Mouse (Mus musculus): Measurements from ENCODE around the gene Cpne9.

Cpne9 gene

GRCm38 (mm10) chr6:113282101-113282802 is at the start of gene Cpne9:
Gene Cpne9, plus strand, starts transcription at chr6:113282307.
- peak; percentile 83 for DNase-seq

DNA sequence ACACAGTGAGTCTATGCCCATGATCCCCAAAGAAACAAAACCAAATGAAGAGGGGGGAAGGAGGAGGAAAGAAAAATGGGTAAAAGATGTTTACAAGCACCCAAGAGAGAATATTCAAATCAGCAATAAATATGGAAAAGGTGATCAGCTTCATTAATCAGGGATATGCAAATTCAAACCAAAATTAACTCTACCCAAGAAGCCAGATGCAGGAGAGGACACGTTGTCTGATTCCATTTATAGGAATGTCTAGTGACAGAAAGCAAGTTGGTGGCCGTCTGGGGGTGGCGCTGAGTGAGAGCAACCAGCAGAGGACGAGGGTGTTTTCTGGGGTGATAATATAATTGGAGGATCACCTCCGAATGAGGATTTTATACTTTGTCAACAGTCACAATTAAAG is 47.0 kb upstream of the Cpne9 start:
- no peak for DNase-seq

GRCm38 (mm10) chr6:113237542-113238270 is 44.4 kb upstream of the Cpne9 start, which contains the start of gene Mtmr14:
Gene Mtmr14, plus strand, starts transcription at chr6:113237843.
- DNase-seq: peak; percentile 99

DNA sequence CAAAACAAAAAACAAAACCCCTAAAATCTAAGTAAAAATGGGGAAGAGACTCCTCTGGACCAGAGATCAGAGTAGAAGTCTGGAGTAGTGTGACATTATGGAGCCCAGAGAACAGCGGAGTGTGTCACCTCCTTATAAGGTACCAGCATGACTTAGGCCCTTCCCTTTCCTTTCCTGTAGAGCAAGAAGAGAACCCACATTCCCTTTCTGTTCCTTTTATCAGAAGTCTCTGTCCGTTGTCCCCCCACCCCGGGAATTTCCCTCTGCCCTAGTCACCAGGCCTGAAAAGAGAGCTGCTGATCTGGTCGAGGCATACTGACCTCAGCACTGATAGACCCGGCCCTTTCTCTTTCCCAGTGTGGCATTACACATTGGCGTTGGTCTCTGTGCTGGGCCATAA is 43.7 kb upstream of the Cpne9 start:
- DNase-seq: no peak

GRCm38 (mm10) chr6:113242753-113243152 is 39.4 kb upstream of the Cpne9 start:
- no peak for DNase-seq

GRCm38 (mm10) chr6:113245585-113245984 is 36.5 kb upstream of the Cpne9 start:
- DNase-seq: no peak

GRCm38 (mm10) chr6:113250786-113251185 is 31.3 kb upstream of the Cpne9 start:
- DNase-seq: no peak

DNA sequence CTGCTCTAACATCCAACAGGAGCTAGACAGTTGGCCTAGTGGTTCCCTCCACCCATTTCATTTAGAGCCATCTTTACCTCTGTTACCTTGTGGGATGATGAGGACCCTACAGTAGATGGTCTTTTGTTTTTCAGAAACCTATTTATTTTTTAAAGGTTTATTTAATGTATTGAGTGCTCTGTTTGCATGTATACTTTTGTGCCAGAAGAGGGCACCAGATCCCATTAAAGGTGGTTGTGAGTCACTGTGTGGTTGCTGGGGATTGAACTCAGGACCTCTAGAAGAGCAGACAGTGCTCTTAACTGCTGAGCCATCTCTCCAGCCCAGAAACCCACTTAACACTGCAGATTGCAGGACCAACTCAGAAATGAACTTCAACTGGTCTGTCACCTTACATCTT is 30.2 kb upstream of the Cpne9 start:
- DNase-seq: no peak

GRCm38 (mm10) chr6:113254899-113255298 is 27.2 kb upstream of the Cpne9 start:
- no peak for DNase-seq

DNA sequence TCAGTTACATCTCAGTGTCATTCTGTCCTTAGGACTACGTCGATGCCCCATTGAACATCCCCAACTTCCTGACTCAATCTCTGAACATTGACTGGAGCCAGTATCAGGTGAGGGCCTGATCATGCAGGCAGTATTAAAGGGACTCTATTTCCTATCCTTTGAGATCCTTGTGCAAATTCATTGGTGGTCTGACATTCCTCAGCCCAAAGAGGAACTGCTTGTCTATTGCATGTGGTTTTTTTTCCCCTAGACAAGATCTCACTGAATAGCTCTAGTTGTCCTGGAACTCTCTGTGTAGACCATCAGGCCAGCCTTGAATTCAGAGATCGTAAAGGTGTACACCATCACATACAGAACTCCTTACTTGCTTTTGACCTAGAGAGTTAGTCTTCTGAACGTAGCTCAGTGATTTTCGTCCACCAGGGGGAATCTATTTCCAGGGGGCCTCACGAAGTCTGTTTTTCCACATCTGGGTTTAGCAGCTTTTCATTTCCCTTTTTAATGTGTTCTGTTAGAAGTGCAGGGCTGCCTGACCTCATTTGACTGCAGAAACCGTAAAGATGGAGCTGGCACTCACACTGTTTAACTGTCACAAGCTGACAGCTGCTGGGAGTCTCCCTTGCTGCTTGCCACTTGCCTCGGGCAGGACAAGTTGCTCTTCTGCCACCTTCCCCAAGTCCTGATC is 20.8 kb upstream of the Cpne9 start:
- no peak for DNase-seq

GRCm38 (mm10) chr6:113263531-113263930 is 18.6 kb upstream of the Cpne9 start:
- no peak for DNase-seq

DNA sequence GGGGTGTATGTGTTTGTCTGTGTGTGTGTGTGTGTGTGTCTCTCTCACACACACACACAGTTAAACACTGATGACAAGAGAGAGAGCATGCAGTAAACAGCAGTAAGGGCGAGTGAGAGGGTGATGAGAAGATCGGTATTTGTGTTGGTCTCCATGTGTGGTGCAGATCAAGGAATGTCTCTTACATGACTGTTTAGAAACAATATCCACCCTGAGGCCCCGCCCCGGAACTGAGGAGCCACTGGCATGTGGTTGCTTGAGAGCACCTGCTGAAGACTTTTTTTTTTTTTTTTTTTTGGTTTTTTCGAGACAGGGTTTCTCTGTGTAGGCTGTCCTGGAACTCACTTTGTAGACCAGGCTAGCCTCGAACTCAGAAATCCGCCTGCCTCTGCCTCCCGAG is 17.7 kb upstream of the Cpne9 start:
- no peak for DNase-seq

DNA sequence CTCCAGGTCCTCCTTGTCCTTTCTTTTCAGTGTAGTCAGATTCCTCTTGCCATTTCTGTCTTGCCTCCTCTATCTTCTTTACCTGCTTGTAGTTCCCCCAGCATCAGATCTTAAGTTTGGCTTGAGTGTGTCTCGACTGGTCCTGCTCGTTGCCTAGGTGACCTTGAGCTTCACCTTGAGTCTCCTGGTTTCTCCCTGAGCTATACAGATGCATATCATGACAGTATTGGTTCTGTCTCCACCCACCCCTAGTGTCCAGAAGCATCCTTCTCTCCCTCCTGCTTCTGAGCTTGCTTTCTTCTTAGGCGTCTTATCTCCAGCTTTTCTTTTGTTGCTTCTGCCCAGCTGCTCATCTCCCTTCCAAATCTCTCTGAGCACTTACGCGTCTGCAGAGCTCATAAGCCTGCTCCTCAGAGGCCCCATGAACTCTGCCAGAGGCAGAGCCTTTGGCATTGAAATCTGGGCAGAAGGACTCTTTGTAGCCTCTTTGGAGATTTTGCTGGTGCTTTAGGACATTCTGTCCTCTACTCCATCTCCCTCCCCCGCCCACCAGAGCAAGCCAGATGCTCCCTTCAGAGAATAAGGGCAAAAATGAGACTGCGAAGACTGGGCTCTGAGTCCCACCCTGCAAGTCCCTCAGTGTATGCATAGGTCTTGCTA is 15.0 kb upstream of the Cpne9 start:
- no peak for DNase-seq

- DNase-seq: no peak
Observed at GRCm38 (mm10) chr6:113267988-113268387, 14.1 kb upstream of the Cpne9 start.

DNA sequence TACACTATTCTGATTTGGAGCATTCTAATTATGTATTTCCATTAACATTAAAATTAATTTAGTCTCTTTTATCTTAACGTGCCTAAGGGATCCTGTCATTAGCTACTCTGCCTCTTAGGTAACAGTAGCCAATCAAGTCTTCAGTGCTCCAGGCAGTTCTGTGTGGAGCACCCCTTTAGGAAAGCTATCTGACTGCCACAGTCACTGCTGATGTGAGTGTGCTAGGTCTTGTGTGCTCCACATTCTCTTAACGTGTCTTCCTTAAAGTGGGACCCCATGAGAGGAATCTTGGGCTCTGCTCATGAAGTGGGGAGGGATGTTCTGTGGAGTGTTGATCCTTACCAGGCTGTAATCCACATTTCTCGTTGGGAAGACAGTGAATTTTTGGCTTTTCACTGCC is 9.7 kb upstream of the Cpne9 start:
- DNase-seq: no peak

DNA sequence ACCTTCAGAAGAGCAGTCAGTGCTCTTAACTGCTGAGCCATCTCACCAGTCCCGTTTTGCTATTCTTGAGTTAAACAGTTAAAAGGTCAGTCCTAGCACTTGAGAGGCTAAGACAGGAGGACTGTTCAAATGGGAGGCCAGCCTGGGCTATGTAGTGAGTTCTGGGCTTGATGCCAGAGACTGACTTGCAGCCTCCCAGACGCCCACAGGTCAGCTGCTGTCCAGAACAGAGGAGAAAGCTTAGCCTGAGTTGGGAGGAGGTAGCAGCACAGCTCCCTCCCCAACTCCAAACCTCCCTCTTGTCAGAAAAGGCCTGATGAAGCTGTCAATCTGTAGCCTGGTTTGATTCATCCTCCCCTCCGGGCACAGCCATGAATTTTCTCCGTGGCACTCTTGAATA is 5.3 kb upstream of the Cpne9 start:
- no peak for DNase-seq

DNA sequence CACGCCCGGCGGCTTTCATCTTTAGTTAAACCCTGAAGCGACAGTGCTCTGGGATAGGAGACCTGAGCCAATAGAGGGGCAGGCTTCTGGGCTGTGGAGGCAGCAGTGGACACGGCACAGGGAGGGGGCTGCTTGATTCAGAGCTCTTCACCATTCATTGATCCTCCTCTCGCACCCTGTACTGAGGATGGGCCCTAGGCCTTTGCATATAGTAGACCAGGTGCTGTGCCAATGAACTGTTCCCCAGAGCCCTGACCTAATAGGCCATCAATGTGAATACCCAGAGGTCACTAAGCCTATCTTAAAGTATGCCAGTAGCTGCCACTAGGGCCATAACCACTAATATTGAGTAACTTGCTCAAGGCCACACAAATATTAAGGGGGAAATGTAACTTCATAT is 431 bp upstream of the Cpne9 start:
- no peak for DNase-seq

DNA sequence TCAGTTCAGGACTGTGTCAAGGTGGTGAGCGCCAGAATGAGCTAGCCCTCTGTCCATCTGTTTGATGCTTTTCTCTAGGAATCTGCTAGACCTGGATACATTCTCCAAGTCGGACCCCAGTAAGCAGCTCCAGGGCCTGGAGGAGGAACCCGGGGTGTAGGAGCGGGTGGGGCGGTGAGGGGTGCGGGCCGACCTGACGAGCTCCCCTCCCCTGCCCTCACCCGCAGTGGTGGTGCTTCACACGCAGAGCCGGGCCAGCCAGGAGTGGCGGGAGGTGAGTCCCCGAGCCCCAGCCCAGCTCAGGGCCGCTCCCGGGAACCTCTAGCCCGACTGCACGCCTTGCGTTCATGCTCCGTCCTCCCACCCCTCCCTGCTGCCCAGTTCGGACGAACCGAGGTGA is 862 bp downstream of the Cpne9 start:
- no peak for DNase-seq

DNA sequence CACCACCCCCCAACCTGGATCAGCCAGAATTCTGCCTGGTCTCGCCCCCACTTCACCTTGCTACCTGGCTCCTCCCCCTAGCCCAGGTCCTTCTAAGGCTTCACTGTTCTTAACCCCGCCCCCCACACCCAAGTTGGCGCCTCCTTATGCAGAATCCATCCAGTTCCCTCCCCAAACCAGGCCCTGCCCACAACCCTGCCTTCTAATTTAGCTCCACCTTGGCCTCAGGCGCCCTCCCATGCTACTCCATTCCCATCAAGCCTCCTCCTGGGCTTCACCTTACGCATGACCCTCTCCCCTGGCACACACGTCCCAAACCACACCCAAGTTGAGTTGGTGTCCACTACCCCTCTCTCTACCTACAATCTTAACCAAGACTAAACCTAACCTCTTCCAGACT is 1.4 kb downstream of the Cpne9 start:
- peak; percentile 6 for DNase-seq

DNA sequence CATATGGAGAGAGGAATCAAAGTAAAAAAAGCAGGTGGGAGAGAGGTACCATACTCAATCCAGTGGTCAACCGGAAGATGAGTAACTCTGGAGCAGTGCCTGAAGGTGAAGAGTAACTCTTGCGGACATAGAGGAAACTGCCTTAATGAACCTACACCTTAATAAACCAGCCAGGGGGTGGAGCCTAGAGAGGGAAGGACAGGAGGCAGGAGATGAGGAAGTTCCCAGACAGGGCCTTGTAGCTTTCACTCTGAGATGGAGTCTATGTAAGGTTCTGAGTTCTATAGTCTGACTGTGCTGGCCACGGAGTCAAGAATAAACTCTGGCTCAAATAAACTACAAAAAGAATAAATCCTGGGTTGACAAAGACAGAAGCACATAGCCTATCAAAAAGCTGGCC is 2.8 kb downstream of the Cpne9 start:
- DNase-seq: no peak

- no peak for DNase-seq
Observed at GRCm38 (mm10) chr6:113286316-113286715, 4.2 kb downstream of the Cpne9 start.

DNA sequence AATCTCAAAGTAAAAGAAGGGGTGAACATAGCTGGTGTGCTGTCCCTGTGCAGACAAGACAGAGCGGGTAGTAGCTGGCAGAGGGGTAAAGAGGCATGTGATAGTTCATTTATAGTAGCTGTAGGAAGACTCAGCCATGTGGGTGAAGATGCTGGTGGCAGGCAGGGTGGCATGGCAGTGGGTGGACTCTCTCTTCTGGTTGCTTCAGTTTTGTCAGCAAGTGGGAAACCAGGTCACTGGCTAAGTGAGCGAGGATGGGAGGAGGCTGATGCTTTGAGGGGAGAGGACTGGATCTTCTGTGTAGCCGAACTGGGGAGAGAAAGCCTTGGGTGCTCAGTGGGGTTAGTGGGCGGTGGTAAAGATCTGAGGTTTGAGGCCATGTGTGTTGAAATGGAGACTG is 5.1 kb downstream of the Cpne9 start:
- DNase-seq: no peak

DNA sequence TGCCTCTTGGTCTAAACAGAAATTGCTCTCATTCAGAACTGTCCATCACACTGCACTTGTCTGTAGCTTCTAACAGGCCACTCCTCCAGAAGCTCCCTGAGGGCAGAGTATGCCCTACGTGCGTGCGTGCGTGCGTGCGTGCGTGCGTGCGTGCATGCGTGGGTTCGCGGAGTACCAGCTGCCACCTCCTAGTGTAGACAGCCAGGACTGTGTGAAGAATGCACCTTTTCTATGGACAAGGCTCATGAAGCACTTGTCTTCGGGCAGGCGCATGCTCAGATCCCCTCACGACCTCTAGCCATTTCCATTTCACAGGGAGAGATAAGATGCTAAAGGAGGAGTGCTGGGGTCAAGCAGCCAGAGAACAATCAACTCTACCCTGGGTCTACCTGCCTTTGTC is 7.2 kb downstream of the Cpne9 start:
- DNase-seq: no peak

DNA sequence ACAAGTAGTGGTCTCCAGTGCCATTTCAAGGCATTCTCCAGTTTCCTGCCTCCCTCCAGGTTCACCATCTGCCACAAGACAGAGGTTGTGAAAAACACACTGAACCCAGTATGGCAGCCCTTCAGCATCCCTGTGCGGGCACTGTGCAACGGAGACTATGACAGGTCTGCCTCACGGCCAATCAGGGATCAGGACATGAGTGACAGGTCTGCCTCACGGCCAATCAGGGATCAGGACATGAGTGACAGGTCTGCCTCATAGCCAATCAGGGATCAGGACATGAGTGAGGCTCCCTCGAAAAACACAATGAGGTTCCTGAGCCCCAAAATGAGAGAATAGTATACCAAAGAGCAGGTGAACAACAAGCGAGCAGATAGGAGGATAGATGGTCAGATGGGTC is 8.2 kb downstream of the Cpne9 start:
- no peak for DNase-seq
